Comparison of ENCODE assay signal across 28 mouse cellular contexts in the genomic region with DNA sequence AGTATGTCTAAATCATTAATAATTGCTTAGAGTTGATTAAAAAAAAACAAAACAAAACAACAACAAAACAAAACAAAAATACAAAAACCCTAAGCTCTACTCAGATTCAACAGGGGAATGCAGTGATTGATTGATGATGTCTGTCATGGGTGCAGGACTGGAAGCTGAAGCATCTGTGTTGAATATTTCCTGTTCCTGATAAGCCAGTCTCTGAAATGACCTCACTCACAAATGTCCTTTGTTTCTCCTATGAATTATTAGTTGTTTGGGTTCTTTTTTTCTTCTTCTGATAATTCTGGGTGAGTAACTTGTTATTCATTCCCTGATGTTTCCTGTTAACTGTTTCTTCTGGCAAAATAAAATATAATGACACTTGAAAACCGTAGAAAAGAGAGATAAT. TPM values are rescaled to one million over a fixed set of nuclear protein-coding genes. Genes with fewer than 3 reads are reported as not detected.
A peak's percentile ranks its signal among the peaks of the same experiment; 100 is the strongest.
DNase-seq lines count a peak whose midpoint lies in the region; ATAC-seq and TF ChIP-seq lines count a peak whose summit lies in the region.
"Had no signal": no experiment of that assay in that cellular context is flagged by ENCODE, and none has a peak within 500 bp of the region (broad histone marks: within the 10 kb centered on the region; RNA-seq: fewer than 3 reads in every experiment).

No protein-coding gene starts in this region.

- no peak overlapping the region for H3K9ac ChIP-seq in lung, embryonic 14.5 days
- H3K9ac ChIP-seq: embryonic facial prominence, embryonic 12.5 days; embryonic facial prominence, embryonic 15.5 days; forebrain, postnatal 0 days; heart, embryonic 13.5 days; hindbrain, embryonic 13.5 days had no signal

- no peaks in the 10 kb centered on the region for H3K36me3 ChIP-seq in lung, embryonic 14.5 days (ENCODE audit: insufficient read depth)
- H3K36me3 ChIP-seq: embryonic facial prominence, embryonic 12.5 days; embryonic facial prominence, embryonic 15.5 days; G1E; heart, embryonic 10.5 days; hindbrain, embryonic 10.5 days; hindbrain, embryonic 13.5 days had no signal

- ATAC-seq in lung, embryonic 14.5 days (ENCODE audit: insufficient read depth), result no peak
- ATAC-seq: forebrain, embryonic 14.5 days; forebrain, postnatal 0 days; hindbrain, embryonic 16.5 days; Patski had no signal

- WGBS in lung, embryonic 14.5 days, result 33% methylated on average over 1 of the region's 1 CpGs

- H3K27me3 ChIP-seq in lung, embryonic 14.5 days (ENCODE audit: insufficient read depth, low read length), result no peaks in the 10 kb centered on the region
- H3K27me3 ChIP-seq: CH12.LX; embryonic facial prominence, embryonic 12.5 days; embryonic facial prominence, embryonic 15.5 days; heart, embryonic 13.5 days; hindbrain, embryonic 13.5 days; Patski had no signal

- no peaks in the 10 kb centered on the region for H3K4me1 ChIP-seq in lung, embryonic 14.5 days (ENCODE audit: insufficient read depth)
- H3K4me1 ChIP-seq: embryonic facial prominence, embryonic 12.5 days; embryonic facial prominence, embryonic 15.5 days; hindbrain, embryonic 10.5 days; hindbrain, embryonic 13.5 days had no signal

- no peak overlapping the region for H3K27ac ChIP-seq in lung, embryonic 14.5 days (ENCODE audit: low read depth)
- H3K27ac ChIP-seq: embryonic facial prominence, embryonic 12.5 days; embryonic facial prominence, embryonic 15.5 days; gastrocnemius, adult 2 months; heart, embryonic 10.5 days; heart, embryonic 13.5 days; hindbrain, embryonic 10.5 days; hindbrain, embryonic 13.5 days had no signal

- no peak overlapping the region for H3K4me2 ChIP-seq in lung, embryonic 14.5 days
- H3K4me2 ChIP-seq: embryonic facial prominence, embryonic 12.5 days; embryonic facial prominence, embryonic 15.5 days; heart, embryonic 13.5 days; hindbrain, embryonic 13.5 days had no signal

- no peak for TF ChIP-seq CTCF in lung, embryonic 14.5 days (IDR thresholded peaks at IDR 0.05; ENCODE audit: low read depth)

- intact Hi-C loops in heart, postnatal 25 days (cut with DNase I), result no loop called here

- DNase-seq in heart, adult 11 months, result peak; percentile 14
- DNase-seq in heart, postnatal 25 days (ENCODE audit: low spot score), result no peak
- DNase-seq in kidney, adult 9 months, result peak; percentile 26
- no peak for DNase-seq in kidney, adult 18-20 months
- peak; percentile 24 for DNase-seq in lung, embryonic 14.5 days
- no peak for DNase-seq in lung, postnatal 36 days
- DNase-seq: adrenal gland, postnatal 10 days; adrenal gland, postnatal 36 days; B cell, adult 2 months; cerebellum, adult 18-20 months; cerebellum, adult 9-10 months; cerebellum, postnatal 14 days; forebrain, postnatal 0 days; gastrocnemius, adult 2 months; gastrocnemius, postnatal 14 days; heart, adult 18-20 months; heart, postnatal 36 days had no signal

- H3K9me3 ChIP-seq in lung, embryonic 14.5 days (ENCODE audit: low read depth, low read length), result peaks cover 12% of the 10 kb centered on the region; the same call in 1 of the 2 replicates

- H3K4me3 ChIP-seq in lung, embryonic 14.5 days (ENCODE audit: low read depth, low read length), result no peak overlapping the region
- H3K4me3 ChIP-seq: embryonic facial prominence, embryonic 12.5 days; embryonic facial prominence, embryonic 15.5 days; gastrocnemius, adult 2 months; heart, embryonic 10.5 days; heart, embryonic 13.5 days; hindbrain, embryonic 10.5 days; hindbrain, embryonic 13.5 days had no signal

RNA-seq across cellular contexts. Expression of gene Ankrd28, which starts 38.1 kb away (rescaled TPM):
- total RNA-seq in heart, postnatal 25 days (2021), result 10 to 100 TPM; 23.7 to 27.1 TPM
- 11.7 and 12.6 TPM in 2 replicates for polyA plus RNA-seq in lung, embryonic 14.5 days (2014; fragmentation: Nextera tagmentation; extraction: Ambion mirVana)

Comparison
In these comparisons a context has a peak if more than half of its experiments do, and no peak if none do; other contexts are left out.
1. DNase-seq: peak in heart, adult 11 months (single experiment), kidney, adult 9 months (single experiment) and lung, embryonic 14.5 days (single experiment); none in heart, postnatal 25 days (single experiment), kidney, adult 18-20 months (single experiment) and lung, postnatal 36 days (single experiment).